Mouse (Mus musculus): ENCODE results near the gene Myo9a.

DNA sequence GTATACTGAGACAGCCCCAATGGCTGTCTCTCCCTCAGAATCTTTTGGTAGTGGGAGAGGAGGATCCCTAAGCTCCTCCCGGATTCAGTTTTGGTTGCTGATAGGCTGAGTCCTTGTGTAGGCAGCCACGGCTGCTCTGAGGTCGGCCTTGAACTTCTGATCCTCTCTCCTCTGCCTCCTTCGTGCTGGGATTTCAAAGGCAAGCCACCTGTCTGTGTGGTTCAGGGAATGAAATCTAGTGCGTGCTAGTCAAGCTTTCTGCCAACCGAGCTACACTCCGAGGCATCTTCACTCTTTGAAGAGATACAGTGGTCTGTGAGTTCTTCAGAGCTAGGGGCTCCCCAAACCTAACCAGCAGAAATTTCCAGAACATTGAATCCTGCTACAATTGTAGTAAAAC is 202.9 kb downstream of the Myo9a start:
- TF ChIP-seq POLR2A (IDR thresholded peaks at IDR 0.05; ENCODE audit: borderline replicate concordance, insufficient read depth, low read length) (no peak), CTCF (IDR thresholded peaks at IDR 0.05; ENCODE audit: borderline replicate concordance, insufficient read depth, low read depth, low read length) (no peak)

Measured in cerebellum, adult 2 months (tissue).